Mouse (Mus musculus) yolk sac, embryonic 10.5 days (tissue): ENCODE results near the gene Lrp1.
A peak's percentile ranks its signal among the peaks of the same experiment; 100 is the strongest.

Experiments used
- DNase-seq: peaks from one replicate; pipeline ENCODE4 v3.0.0-alpha.2; 2017; ENCODE audit warnings: low spot score

Gene Lrp1

DNA sequence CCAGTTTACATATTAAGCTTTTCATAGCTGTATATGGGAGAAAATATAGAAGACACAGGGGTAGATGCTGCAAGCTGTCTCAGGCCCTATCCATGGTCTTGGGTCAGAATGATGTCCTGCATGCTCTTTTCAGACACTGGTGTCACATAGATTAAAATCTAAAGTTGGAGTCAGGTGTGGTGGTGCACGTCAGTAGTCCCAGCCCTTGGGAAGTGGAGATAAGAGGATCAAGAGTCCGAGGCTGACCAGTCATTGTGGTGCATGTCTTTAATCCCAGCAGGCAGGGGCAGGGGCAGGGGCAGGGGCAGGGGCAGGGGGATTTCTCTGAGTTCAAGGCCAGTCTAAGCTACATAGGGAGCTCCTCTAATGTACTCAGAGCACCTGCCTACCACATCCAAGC is 24.8 kb upstream of the Lrp1 start:
- no peak for DNase-seq

DNA sequence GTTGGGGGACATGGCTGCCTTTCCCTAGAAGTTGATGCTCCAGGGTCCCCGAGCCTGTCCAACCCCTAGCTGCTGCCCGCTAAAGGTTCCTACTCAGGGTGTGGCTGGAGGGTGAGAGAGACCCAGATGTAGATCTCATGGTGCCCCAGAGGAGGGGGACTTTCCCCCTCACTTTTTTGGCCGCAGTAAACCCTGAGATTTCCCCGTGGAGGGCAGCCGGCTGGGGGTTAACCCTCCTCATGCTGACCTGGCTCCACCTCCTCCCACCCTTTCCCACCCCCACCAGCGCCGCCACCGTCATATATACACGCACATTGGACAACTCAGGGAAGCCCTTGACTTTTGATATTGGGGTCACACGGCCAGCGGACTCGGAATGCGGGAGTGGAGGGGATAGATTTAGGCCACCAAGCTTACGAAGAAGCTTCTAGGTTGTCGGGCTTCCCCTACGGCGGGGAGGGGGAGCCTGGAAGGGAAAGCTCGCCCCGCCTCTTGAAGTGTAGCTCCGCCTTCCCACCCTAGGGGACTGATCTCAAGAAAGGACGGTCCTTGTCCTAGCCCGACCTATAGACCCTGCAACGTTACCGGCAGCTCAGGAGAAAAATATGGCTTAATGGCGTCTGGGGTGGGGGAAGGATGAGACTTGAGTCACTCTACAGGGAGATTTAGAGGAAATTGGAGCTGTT is 22.7 kb upstream of the Lrp1 start:
- peak; percentile 84 for DNase-seq

DNA sequence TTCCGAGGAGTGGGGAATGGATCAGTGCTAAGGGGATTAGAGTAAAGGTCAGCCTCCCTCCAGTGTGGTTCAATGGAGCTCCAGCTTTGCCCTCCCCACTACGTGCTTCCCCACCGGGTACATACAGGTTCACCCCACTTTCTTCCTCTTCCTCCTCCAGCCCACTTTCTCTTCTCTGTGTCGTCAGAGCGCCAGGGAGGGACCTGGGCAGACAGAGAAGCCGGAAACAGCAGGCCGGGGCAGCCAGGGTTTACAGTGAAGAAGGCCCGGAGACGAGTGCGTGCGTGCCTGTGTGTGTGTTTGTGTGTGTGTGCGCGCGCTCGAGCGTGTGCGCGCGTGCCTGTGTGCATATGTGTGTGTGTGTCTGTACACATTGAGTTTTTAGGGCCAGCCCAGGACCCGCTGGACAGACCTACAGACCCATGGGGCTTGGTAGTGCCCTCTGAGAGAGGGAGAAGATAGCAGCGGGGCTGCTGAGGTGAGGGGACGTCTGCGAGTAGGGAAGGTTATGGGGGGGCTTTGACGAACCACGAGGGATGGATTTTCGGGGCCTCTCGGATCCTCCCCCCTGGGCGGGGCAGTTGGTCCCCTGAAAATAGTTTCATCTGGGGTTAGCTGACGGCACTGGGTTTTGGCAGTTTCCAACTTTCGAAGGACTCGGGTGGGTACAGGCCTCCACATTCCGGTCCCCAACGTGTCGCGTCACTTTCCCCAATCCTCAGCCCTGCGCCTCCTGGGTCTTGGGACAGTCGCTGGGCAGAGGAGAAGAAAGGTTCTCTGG is 22.0 kb upstream of the Lrp1 start, which contains the start of gene Stat6:
Gene Stat6 (plus strand): TSS at position 215 of the 781 bp plus-strand sequence.
- DNase-seq, result peak; percentile 76

DNA sequence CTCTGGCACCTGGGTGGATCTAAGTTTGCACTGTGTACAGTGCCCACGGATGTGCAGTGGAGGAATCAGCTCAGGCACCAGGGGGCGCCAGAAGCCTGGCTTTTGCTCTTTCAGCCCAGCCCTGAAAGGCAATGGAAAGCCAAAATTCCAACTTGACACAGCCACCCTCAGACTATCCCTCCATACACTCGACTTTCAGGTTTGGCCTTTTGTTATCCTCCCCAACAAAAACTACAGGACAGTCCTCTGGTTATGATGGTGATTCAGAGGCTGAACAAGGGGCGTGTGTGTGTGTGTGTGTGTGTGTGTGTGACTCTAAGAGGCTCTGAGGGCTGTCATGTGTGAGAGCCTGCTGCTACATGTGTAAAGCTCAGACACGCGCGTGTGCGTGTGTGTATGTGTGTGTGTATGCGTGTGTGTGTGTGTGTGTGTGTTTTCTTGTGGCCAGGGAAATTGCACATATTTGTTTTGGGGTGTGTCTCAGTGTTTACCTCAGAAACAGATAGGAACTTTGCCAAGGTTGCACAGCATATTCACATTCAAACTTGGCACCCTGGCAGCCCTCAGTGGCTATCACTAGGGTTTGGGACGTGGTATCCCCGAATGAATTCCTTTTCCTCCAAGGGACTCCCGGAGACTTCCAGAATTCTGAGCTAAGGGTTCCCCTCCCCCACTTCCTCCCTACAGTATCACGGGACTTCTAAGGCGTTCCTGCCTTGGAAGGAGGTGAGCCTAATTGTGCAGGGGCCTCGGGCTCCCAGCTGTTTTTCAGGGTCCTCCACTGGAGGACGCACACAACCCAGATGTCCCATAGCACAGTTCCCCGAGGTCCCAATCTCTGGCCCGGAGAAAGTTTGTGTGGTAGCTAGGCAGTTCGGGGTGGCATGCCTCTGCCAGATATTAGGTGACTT is 21.2 kb upstream of the Lrp1 start:
- peak; percentile 75 for DNase-seq

DNA sequence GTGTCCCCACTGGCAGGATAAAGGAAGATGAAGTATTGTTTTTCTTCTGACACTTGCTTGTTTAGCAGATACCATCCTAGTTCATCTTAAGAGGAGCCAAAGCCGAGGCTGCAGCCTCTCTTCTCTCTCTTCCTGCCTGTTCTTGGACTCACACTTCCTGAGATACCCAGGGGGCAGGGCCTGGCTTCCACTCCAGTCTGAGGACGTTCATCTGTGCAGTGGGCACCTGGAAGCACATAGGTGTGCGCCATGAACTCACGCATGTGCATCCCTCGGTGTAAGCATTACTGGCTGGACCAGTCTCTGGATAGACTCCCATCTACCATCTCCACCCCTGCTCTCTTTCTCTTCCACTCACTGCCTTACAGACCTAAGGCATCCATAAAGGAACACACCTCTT is 19.5 kb upstream of the Lrp1 start:
- DNase-seq, result no peak

DNA sequence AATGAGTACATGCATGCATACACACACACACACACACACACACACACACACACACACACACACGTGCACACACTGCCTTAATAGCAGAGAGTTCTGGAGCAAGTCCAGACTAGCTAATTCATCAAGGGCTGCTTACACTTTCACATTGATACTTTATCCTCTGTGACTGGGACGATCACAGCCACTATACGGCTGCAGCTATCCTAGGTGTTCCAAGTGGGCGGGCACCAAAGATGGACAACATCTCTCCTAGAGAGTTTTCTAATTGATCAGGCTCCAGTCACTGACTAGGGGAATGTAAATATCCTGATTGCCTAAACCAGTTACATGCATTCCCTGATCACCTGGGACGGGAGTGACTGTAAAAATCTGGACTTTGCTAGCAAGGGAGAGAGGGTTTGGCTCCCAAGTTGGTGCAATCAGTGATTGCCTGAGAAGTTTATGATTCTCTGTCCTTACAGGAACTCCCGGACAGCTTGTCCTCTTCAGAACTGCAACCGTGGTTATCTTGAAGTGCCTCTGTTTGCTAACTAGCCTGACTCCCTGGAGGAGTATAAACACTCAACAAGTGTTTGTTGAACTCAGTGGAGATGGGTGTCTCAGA is 11.8 kb upstream of the Lrp1 start:
- no peak for DNase-seq

DNA sequence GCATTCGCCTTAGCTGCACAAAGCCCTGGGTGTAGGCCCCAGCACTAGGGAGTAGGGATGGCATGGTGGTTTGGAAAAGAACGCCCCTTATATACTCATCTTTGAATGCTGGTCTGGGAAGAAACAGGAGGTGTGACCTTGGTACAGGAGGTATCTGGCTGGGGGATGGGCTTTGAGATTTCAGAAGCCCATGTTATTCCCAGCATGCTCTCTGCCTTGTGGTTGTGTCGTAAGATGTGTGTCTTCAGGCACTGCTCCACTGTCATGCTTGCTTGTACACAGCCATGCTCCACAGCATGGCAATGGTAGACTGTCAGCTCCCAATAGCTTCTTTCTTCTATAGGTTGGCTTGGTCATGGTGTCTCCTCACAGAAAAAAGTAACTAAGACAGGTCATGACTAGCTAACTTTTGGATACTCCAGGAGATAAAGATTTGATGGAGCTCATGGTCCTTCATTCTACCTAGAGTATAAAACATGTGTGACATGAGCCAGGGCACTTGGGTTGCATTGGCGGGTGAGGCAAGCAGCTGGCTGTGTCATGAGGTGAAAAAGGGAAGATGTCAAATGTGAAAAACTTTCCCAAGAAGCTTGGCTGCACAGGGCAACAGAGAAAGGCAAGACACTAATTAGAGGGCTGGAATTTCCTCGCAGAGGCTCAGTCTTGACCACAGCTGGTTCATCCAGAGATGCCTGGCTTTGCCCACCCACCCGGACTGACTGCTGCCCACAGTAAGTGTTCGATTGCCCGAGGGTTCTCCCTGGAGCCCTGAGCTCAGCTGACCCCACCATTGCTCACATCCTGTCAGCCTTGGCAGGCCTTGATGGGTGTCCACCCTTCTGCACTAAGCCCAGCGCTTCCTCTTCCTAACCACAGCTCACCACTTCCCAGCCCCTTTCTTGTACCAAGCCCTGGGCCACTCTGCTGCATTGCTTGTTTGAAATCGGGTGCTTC is 10.6 kb upstream of the Lrp1 start:
- DNase-seq, result no peak

DNA sequence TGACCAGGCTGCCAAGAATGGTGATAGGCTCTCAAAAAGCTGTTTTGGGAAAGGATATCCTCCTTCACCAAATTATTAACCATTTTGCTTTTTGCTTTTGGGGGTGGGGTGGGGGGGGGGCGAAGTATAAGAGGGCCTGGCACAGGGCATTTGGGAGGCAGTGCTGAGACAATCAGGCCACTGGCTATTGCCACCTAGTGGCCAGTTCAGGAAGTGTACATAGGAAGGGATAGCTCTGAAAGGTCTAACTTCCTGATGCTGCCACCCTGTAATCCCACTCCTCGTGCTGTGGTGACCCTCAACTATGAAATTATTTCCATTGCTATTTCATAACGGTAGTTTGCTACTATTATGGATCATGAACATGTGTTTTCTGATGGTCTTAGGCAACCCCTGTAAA is 5.5 kb upstream of the Lrp1 start:
- DNase-seq, result no peak

DNA sequence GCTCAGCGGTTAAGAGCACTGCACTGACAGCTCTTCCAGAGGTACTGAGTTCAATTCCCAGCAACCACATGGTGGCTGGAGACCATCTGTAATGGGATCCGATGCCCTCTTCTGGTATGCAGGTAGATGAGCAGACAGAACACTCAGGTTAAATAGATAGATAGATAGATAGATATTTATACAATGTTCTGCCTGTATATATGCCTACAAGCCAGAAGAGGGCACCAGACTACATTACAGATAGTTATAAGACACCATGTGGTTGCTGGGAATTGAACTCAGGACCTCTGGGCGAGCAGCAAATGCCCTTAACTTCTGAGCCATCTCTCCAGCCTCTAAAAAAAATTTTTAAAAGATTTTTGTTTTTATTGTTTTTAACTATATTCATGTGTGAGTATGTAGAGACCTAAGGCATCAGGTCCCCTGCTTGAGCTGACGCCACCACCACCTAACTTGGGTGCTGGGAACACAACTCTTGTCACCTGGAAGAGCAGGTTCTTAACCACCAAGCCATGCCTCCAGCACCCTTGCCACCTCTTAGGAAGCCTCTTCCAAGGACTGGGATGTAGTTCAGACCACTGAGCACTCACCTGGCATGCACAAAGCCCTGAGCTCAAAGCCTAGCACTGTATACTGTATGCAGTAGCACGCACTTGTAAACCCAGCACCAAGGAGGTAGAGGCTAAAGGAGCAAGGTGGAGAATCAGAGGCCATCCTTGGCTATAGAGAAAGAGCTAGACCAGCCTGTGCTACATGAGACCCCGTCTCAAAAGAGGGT is 2.7 kb upstream of the Lrp1 start:
- no peak for DNase-seq

DNA sequence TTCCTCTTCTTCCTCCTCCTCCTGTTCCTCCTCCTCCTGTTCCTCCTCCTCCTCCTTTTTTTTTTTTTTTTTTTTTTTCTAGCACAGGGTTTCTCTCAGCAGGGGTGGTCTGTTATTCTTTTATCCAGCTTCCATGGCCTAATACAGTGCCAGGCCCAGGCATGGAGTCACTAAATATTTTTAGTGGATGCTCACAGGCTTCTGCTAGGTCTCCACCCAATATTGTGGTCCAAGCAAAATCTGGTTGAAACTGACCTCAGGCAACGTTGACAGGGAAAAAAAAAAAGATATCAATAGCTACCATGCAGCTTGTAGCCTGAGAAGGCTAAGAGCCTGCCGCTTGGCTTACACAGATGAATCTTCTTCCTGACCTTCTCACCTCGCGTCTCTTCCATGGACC is 1.7 kb upstream of the Lrp1 start:
- DNase-seq, result no peak

DNA sequence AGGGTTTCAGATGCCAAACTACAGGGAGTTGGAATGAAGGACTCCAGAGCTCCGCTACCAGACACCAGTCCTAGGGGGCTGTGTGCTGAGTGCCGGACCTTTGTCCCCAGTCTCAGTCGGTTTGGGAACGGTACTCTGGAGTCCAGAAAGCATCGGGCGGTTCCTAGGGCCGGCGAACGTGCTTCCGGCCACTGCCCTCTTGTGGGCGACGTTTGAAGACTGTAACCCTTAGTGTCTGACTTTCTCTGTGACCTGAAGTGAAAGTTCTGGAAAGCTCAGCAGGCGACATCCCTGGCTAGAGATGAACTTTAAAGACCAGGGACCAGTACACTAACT is 1.1 kb upstream of the Lrp1 start:
- DNase-seq, result no peak

DNA sequence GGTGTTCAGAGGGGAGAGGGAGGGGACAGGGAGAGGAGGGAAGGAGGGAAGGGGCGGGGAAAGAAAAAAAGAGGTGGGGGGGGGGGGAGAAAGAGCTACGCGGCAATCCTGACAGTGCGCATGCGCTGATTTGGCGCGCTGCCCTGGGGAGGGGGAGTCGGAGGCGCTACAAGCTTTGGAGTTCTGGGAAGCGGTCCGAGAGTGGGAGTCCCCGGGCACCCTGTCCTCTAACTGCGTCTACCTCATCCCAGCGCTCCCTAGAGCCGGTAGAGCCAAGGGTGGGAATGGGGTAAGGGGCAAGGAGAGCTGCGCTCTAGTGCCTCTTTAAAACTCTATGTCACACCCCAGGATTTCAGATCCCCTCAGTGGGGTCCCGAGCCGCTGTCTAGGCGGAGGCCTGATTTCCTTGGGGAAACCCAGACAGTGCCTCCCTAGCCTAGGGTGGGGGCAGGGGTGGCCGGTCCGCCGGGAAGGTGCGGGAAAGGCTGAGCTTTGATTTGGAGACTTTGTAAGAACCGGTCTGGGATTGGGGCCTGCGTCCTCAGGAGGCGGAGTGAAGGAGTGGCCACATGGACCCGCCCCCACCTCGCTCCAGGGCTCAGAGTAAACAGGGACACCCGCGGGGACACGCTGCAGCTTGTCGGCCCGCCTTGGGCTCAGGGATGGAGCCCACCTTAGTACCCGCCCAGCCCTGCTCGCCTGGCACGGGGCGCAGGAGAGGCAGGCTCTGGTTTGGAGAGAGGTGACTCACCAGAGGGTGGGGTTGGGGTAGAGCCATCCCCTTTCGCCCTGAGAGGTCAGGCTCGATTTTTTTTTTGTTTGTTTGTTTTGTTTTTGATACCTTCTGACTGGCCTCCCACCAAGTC is 476 bp upstream of the Lrp1 start:
- peak; percentile 94 for DNase-seq

DNA sequence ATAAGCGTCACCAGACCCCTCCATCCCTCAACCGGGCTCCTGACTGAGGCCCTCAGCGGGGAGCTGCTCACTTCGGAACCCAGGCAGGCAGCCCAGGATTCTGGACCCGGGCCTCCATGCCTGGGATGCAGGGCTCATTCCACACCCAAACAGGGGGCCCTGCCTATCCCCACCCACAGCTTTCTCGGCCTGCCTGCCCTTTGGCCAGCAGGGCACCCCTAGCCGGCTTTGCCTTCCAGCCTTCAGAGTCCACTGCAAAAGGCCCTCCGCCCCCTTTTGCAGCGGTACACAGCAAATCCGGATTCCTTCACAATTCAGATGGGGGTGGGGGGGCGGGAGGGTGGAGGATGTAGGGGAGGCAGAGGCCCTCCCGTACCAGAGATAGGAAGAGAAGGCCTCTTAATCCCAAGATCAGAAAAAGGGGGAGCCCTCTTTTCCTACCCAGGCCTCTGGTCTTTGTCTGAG is 975 bp downstream of the Lrp1 start:
- peak; percentile 56 for DNase-seq

DNA sequence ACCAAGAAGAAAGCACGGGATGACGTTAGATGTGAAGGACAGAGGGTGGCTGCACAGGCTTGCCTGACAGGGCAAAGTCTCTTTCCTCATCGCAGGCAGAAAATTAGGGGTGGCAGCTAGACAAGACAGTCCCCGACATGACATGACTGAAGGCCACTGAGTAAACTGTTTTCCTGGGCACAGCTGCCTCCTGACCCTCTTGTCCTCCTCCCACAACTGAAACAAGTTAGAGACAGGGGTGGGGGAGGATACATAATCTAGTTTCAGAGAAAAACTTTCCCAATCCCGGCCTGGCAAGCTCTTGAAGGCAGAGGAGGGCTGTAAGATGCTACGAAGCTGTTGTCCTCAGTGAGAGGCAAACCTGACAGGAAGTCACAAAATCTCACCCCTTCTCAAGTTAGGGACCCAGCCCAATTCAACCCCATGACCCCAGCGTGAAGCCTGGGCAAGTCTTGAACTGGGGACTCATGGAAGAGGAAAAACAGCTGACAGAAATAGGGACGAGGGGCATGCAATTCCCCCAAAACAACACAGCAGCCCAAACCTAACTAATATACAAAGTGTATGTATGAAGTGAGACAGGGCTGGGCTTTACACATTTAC is 1.7 kb downstream of the Lrp1 start:
- DNase-seq, result peak; percentile 13

DNA sequence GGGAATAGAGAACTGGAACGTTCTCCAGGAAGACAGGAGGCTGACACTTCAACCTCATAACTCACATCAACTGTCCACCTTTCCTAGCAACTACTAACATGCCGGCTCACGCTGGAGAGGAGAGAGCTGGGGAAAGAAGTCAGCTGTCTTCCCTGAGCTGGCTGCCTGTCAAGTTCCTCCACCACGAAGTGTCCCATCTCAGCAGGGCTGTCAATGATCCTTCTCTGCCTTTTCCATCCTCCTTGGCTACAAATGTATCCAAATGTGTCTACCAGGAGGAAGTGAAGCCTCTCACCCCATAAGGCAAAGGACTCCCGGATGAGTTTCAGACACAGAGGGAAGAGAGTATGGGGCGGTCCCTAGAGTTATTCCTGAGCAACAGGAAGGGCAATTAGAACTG is 2.8 kb downstream of the Lrp1 start:
- DNase-seq, result no peak

DNA sequence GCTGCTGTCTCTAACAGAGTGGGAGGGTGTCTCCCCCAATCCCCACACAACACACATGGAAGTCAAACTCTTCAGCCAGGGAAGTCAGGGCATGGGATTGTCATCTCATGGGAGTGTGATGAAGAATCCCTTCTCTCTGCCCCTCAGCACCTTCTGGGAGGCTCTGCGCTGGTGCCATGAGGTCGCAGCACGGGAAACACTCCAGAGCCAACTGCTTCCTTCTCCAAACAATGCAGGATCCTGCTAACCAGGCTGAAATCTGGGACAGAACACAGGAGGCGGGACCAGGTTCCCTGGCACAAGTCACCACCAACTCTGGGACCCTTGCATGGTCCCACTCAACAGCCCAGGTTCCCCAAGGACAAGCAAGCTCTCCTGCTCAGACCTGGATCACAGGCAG is 3.7 kb downstream of the Lrp1 start:
- no peak for DNase-seq

DNA sequence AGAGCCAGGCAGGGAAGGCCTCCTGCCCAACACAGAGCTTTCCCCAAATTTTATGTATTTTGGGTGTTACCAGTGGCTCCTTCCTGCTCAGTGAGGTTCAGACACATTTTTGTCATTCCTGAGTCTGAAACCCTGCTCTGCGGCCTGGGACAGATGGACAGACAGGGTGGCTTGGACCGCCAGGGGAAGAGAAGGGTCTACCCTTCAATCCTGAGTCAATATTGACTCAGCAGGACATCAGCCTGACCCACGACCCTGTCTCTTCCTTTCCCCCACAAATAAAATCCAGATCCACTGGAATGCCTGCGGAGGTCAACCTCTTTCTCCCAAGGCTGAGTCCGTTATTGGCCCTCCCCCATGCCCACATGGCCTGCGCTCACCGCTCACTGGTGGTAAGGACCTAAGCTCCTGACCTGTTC is 4.7 kb downstream of the Lrp1 start:
- DNase-seq, result peak; percentile 79

DNA sequence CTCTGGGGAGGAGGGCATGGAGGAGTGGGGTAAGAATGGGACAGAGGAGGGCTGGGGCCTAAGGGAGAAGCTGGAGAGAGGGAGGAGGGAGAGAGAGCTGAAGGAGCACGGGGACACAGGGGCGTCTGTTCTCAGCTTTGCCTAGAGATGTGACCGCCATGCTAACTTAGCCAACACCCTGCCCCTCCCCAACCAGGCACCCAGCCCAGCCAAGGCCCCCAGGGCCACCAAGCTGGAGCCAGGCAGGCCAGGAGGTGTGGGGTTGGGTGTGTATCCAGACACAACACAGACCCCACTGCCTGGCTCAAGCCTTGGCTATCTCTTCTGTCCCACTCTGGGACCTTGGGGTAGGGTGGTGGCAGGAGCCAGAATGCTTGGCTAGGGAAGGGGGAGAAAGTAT is 5.4 kb downstream of the Lrp1 start:
- no peak for DNase-seq

DNA sequence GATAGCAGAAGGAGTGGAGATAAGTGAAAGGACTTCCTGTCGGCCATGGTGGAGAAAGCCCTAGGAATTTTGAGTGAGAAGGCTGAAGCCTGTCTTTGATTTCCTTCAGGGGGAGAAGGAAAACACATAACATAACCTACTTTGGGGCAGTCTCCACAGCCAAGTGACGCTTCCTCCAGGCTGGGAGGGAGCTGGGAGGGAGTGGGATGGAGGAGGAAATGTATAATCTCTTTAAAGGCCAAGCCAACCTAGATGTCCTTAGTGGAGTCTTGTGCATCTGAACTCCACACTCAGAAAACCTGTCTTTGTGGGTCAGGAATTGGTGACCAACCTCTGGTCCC is 5.9 kb downstream of the Lrp1 start:
- peak; percentile 16 for DNase-seq
